Mouse (Mus musculus) megakaryocyte, embryonic 14.5 days (primary cell): ENCODE results near the gene Ces1h.

Source experiments
- FLI1 ChIP-seq: IDR thresholded peaks from 2 replicates; pipeline ENCODE4 v1.6.1; 2012; ENCODE audit warnings: low read length, inconsistent platforms, mixed read lengths
- GATA1 ChIP-seq: IDR thresholded peaks from 3 replicates; pipeline ENCODE4 v1.6.1; 2012; ENCODE audit warnings: mixed read lengths, low read length, inconsistent platforms, borderline replicate concordance

DNA sequence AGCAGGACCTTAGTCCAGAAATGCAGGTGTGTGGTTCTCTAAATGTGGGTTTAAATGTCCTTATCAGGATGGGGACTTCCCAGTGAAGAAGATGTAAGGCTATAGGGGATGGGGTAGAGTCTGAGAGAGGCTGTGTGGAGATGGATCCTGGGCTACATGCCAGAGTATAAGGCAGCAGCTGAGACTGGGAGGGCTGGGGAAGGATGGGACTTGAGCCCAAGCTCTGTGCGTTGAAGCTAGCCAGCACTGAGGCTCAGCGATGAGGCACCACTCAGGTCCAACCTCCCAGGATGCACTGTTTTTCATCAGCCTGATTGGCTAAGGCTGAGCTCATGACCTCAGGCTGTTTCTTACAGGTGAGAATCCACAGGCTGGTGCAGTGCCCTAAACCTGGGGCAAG, 29.3 kb upstream of the Ces1h start:
- TF ChIP-seq GATA1 = no peak
- TF ChIP-seq FLI1 = no peak
